Mouse (Mus musculus) right cerebral cortex, postnatal 25 days (tissue): ENCODE results near the gene Epha7.

Experiments
- DNase-seq: peaks from one replicate; pipeline ENCODE4 v3.0.0; 2022

Gene Epha7

DNA sequence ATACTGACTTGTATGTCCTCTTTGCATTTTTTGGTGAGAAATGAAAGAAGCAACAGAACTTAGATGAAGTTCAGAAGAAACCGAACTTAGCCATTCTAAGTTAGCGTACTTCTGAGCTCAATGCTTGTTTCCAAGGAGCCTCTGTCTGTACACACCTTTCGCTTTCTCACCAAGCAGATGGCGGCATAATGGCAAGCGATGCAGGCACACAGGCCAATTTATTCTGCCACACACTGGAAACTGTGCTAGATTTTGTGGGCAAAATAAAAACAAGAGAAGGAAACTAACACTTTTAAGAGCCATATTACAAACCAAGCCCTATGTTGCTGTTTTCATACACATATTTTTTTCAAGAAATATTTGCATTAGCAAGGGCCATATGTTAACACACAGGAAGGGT is 88.6 kb downstream of the Epha7 start:
- DNase-seq = peak; percentile 21

DNA sequence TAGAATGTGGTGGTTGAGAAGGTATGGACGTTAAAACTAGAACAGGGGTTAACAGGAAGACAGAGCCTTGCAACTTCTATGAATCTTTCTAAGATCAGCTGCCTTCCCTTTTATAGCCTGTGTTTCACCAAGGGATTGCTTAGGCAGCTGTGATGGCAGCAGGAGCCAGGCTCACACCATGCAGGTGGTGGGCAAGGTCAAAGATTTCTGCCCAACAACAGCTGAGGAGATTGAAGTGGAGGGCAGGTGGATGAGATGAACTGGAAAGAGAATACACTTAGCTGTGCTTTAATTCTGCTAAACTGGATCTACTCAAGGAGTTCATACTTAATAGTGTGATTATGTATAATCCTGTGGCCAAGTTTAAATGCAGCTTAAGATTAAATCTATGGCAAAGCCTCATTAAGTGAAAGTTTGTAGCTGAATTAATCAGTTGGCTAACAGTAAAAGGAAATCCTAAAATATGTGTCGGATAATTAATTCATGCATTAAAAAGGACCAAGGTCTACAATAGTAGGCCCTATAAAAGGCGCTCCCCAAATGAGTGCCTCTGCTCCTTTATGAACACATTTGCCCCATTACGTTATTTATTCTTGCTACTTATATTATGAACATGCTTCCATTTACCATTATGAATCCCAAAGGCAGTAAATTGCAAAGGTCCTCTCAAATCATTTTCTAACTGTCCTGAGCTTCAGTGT is 89.2 kb downstream of the Epha7 start:
- DNase-seq = no peak

DNA sequence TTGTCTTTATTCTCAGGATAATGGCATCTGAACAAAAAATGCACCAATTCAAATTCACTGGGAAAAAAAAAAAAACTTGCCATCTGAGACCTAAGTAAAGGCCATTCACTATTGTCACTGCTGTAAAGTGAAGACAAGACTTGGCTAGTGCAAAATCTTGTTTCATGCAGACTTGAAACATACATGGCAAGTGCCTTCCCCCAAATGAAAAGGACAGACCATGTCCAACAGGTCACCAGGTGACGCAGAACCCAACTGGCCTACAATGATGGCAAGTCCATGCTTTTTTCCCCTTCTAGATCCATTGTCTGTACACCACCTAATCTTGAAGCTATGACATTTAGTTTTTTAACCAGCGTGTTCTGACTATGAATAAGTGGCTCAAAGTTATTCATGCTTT is 94.1 kb downstream of the Epha7 start:
- no peak for DNase-seq

DNA sequence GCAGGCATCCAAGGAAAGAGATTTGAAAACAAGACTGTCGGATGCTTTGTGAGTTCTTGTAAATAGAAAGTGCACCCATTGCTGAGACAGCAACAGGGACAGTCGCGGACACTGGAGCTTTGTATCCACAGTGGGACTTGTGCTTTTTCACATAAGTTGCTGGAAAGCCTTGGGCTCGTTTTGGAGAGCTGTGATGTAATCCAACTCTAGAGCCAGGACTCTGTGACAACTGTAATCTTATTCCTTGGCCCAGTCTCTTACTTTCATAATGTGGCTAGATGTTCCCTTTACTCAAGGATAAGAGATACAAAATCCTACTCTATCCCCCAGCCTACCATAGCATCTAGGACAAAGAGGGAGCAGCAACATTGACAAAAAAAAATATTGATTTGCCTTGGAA is 97.2 kb downstream of the Epha7 start:
- no peak for DNase-seq

DNA sequence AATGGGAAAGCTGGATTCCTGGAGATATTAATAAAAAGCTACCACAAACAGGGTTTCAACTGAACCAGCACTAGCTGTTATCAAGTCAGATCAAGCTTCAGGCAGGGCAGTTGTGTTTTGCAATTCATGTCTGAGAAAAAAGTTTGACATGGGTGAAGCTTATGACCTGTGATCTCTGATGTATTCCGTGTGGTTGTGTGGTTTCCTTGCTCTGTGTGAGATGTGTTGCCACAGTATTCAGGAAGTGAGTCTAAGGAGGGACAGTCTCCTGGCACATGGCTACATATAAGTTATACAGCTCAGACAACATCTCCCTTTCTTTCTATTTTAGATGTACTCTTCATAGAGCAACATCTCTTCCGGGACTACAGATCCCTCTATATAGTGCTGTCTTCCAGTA is 99.1 kb downstream of the Epha7 start:
- no peak for DNase-seq

DNA sequence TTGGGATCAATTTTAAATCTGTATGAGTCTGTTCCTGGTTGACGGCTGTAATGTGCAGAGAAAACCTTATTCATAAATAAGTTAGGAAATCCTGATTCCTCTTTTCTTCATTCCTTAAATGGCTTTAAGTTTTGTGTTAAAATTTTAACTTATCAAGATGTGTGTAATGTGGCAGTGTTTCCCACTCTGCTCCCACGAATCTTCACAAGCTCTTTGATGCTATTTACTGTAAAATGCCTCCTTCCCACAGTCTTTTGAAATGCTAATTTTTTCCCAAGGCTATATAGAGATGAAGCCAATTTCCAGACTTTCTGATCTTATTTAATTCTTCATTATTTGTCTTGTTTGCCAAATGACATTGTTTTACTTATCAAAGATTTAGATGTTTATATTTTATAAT is 100.7 kb downstream of the Epha7 start:
- no peak for DNase-seq

DNA sequence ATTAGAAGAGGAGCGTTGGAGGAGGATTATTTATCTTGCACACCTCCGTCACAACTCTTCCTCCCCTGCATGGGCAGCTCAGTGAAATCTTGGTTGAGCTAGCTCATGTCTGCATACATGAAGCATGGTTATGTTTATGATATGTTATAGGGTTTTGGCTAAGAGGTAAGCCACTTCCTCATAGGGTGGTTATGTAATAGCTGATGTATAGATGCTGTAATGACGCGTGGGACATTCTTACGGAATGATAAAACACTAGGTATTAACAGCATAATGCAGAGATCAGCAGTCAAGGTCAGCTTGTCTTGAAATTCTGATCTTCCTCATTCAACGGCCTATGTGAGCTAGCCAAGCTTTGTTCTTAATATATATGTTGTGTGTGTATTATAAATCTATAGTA is 107.7 kb downstream of the Epha7 start:
- no peak for DNase-seq

DNA sequence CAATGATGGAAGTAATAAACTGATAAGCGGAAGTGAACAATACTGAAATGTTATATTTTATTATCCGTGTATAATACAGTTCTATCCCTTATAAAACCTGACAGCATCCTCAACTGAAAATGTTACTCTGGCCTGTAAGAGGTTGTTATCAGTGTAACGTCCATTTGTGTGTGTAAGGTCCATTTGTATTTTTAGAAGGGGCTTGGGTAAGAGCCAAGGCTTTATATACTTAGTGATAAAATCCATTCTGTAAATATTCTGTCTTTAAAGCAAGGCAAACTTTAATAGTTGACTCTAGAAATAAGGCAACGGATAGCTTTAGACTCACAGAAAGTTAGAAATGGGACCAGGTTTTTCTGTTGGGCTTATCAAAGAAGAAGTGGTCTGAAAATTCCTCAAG is 113.1 kb downstream of the Epha7 start:
- no peak for DNase-seq

DNA sequence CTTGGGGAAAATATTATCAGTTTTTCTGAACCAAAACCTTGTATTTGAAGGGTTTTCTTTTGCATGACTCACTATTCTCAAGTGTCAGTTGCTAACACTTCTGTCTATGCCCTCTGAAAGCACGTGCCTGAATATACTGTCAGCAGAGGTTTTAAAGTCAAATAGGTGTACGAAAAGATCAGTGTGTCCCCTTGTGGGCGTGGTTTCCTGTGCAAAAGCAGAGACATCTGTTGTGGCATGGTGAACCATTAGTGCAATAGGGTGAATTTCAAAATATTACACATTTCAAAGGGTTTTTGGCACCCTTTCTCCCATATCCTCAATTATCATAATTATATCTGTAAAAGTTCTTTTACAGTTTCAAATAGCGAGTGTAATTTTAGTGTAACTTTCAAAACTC is 120.5 kb downstream of the Epha7 start:
- no peak for DNase-seq

DNA sequence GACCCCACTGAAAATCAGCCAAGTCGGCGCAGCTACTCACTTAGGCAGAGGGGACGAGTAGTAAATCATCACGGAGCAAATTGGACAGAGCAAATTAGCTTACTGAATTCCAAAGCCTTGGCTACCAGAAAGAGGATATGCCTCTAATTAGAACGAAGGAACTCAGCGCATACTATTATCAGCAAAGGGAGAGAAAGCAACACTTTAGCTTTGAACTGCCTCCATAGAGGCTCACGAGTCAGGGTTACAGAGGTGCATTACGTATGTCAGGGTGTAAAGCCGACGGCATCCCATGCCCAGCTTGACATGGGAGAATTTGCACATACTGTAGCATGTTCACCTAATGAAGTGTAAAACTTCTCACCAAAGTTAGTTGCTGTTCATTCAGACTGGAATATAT is 121.9 kb downstream of the Epha7 start:
- no peak for DNase-seq

DNA sequence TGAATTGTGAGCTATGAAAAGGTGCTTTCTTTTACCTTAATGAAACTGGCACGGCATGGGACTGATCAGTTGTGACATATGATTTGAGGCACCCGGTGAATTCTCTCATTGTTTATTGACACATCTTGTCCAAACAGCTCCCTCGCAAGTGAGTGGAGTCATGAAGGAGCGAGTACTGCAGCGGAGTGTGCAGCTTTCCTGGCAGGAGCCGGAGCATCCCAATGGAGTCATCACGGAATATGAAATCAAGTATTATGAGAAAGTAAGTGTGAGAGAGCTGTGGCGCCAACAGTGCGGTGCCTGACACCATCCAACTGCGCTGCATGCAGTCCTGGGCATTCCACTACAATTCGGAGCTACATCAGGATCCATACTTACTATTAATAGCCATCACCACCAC is 122.6 kb downstream of the Epha7 start:
- peak; percentile 13 for DNase-seq

DNA sequence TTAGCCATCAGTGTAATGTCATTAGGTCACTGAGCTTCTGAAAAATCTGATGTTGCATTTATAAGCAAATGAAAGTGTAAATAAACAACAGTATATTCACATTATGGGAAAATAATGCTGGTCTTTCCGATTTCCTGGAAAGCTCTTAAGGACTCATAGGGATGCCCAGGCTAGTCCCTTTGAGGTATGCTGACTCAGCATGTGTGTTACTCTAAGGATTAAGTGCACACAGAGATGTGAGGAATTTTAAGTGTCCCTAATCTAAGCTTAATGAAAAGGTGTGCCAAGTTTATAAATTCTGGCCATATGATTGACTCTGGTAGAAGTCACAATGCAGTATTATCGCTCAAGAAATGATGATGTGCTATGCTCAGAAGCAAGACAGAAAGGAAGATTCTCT is 127.8 kb downstream of the Epha7 start:
- DNase-seq = no peak

DNA sequence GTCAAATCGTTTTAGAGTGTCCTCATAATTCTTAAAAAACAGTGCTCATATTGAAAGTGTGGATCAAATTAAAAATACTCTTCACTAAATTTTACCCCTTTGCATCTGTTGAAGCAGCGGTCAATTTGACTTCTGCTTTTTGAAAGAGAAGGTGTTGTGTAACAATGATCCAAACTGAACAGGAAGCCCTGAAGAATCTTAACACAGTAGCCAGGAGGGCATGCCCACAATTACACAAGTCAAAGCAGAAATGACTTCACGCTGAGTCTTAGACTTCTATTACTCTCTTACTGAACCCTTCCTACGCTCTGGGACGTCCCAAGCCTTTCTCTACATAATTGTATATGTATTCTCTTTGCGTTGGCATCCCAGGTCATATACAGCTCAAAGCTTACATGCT is 131.3 kb downstream of the Epha7 start:
- no peak for DNase-seq

DNA sequence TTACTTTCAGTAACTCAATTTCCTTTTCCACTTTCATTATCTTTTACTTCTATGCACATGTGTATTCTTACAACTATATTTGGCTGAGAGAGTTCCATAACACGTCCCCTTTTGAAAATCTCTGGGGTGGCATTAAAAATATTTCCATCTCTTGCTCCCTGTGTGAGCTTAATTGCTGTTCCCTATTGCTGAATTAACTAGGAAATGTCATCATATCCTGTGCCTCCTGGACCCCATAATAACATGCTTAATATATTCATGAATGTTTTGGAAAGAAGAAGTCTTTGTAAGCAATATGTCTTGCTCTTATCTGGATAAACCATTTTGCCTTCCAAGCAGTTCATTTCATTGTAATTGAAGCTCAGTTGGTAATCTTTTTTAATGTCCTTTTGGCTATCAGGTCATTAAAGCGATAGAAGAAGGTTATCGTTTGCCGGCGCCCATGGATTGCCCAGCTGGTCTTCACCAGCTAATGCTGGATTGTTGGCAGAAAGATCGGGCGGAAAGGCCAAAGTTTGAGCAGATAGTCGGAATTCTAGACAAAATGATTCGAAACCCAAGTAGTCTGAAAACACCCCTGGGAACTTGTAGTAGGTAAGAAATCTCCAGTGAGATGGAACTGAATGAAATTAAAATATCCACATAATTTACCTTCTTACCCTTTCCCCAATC is 148.1 kb downstream of the Epha7 start:
- DNase-seq = no peak

DNA sequence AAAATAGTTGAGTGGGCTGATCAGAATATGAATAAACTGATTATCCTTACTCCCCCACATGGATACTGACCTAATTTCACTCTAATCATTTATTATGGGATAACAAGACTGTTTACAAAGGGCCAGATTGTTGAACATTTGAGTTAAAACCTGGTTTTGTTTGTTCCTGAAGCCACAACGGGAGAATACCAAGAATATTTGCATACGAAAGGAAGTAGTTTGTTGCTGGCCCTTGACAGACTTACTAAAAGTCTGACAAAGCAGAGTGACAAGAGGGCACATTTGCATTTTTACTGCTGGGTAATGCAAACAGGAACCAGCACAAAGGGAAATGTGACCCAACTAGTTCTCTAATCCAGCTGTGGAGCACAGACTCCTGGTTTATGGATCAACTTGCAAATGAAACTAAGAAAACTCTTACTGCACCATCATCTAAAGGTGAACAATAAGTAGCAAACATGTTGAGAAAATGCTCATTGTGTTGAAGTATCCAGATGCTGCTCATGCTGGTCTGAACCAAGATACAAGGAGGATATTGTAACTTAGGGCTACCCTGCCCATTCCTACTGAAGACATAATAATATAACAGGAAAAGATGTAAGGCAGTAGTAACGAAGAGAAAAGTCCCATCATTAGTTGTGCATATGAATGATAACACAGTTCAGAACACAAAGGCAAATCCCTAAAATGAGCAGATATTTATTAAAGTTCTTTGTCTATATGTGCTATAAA is 154.8 kb downstream of the Epha7 start:
- DNase-seq = no peak

DNA sequence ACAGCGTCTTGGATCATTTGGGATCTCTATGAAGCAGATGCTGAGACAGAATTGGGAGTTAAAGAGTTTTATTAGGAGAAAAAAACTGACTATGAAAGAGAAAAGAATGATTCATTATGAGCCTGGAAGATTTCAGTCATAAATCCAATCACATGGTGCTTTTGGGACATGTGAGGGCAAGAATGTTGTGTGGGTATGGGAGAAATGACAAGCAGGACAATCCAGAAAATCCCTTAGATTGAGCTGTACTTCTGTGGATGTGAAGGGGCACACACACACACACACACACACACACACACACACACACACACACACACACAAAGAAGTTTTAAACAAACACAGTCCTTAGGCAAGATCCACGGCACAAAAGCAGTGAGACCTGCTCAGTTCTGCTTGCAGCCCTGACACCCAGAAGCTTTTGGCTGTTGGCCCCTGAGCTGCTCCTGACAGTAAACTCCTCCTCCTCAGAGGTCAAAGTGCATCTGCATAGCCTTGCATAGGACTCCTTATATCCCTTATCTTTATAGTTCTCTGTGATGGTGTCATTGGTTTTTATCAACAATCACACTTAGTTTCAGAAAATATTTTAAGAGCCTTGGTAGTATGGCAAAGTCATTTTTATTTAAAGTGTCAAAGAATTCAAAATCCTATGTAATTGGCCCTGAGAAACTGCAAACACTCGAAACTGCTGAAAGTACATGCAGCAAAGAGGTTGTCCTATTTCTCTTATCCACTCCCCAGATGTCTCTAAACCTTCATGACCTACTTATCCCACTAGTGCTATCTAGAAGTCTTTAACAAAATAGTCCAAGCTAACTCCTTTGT is 185.7 kb downstream of the Epha7 start:
- DNase-seq = no peak

DNA sequence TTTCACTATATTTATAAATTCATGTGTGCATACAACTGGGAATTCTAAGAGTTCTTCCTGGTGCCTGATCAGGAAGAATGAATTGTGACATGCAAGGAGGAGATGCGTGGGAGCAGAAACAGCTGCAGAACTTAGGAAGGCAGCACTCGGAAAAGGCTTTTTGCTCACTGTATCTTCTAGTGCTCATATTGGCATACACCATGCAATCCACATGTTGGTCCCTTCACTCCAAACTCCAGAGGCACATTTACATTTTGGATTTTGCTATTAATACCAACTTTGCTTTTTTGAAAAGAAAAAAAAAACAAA is 186.3 kb downstream of the Epha7 start:
- DNase-seq = no peak

DNA sequence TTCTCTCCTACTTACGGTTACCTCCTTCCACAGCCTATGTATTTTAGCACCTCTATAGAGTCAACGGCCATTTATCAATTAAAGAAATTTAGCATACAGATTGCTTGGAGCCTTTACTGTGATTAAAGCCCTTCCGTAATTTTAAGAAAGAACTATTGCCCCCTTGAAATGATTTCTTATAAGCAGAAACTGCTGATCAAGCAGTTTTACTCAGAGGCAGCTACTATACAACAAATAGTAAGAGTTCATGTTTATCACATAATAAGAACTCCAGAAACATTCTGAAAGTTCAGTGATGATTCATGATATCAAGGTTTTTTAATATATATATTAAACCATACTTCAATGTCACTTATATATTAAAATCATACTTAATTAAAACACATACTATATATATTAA is 197.4 kb downstream of the Epha7 start:
- no peak for DNase-seq
